Mouse (Mus musculus): ENCODE measurements around the gene Tk1. TPM values are rescaled to one million over a fixed set of nuclear protein-coding genes. Genes with fewer than 3 reads are reported as not detected.

Gene Tk1
- polyA plus RNA-seq, 1 experiment from 2014 or later: 92.9 TPM

Other genes with a start within 250 kb of the Tk1 start
- 6.6 and 7.3 TPM in 2 replicates for gene Tnrc6c, start 171.8 kb downstream of the Tk1 start, polyA plus RNA-seq (2015; fragmentation: Nextera tagmentation; extraction: Ambion mirVana)
- 2.7 and 3.8 TPM in 2 replicates for gene Tmc8, start 44.0 kb downstream of the Tk1 start, polyA plus RNA-seq (2015; fragmentation: Nextera tagmentation; extraction: Ambion mirVana)
- gene Tmc6, start 43.9 kb downstream of the Tk1 start, polyA plus RNA-seq (2015; fragmentation: Nextera tagmentation; extraction: Ambion mirVana): 20.9 and 28.3 TPM in 2 replicates
- gene 6030468B19Rik, start 28.4 kb downstream of the Tk1 start, polyA plus RNA-seq (2015; fragmentation: Nextera tagmentation; extraction: Ambion mirVana): 0.34 and 0.65 TPM in 2 replicates
- 0.97 and 1.5 TPM in 2 replicates for gene Gm20708, start 16.4 kb downstream of the Tk1 start, polyA plus RNA-seq (2015; fragmentation: Nextera tagmentation; extraction: Ambion mirVana)
- gene Syngr2, start 16.4 kb downstream of the Tk1 start, polyA plus RNA-seq (2015; fragmentation: Nextera tagmentation; extraction: Ambion mirVana): 84.6 and 105 TPM in 2 replicates
- 15.1 and 16.6 TPM in 2 replicates for gene Afmid, start 168 bp downstream of the Tk1 start, polyA plus RNA-seq (2015; fragmentation: Nextera tagmentation; extraction: Ambion mirVana)
- 202 and 215 TPM in 2 replicates for gene Birc5, start 23.2 kb upstream of the Tk1 start, polyA plus RNA-seq (2015; fragmentation: Nextera tagmentation; extraction: Ambion mirVana)
- not detected in 2 replicates for gene Tmem235, start 34.7 kb upstream of the Tk1 start, polyA plus RNA-seq (2015; fragmentation: Nextera tagmentation; extraction: Ambion mirVana)
- 5.5 and 6.4 TPM in 2 replicates for gene Tha1, start 47.4 kb upstream of the Tk1 start, polyA plus RNA-seq (2015; fragmentation: Nextera tagmentation; extraction: Ambion mirVana)
- gene Socs3, start 144.0 kb upstream of the Tk1 start, polyA plus RNA-seq (2015; fragmentation: Nextera tagmentation; extraction: Ambion mirVana): 6.7 and 10.9 TPM in 2 replicates
- gene Pgs1, start 160.2 kb upstream of the Tk1 start, polyA plus RNA-seq (2015; fragmentation: Nextera tagmentation; extraction: Ambion mirVana): 21.9 and 26.8 TPM in 2 replicates